Mouse (Mus musculus) adrenal gland, postnatal 36 days (tissue): ENCODE data around the gene Gm3250. TPM values are rescaled to one million over a fixed set of nuclear protein-coding genes. Genes with fewer than 3 reads are reported as not detected.
"Not testable (repeated sequence)": the region's sequence is repeated elsewhere in the genome, so short reads cannot be mapped to it uniquely, and the experiment has no call there.

Source experiments
- DNase-seq, 2 experiments: peaks; one replicate each; pipeline ENCODE4 v3.0.0; 2021; ENCODE audit warnings: mixed read lengths in 1 of 2
- long read RNA-seq, 2 experiments: library from polyadenylated mRNA; stranded (forward); transcript quantifications; one replicate each; pipeline ENCODE4 v2.0.0; 2021; ENCODE audit warnings: borderline sequencing depth in 2 of 2
- total RNA-seq, 2 experiments: library from RNA; stranded (reverse); gene quantifications; 2 replicates each; pipeline ENCODE4 v1.2.3; 2021

Gene Gm3250
- total RNA-seq = not detected
- long read RNA-seq, experiment 1 = 0 reads
- long read RNA-seq, experiment 2 = 0 reads

DNA sequence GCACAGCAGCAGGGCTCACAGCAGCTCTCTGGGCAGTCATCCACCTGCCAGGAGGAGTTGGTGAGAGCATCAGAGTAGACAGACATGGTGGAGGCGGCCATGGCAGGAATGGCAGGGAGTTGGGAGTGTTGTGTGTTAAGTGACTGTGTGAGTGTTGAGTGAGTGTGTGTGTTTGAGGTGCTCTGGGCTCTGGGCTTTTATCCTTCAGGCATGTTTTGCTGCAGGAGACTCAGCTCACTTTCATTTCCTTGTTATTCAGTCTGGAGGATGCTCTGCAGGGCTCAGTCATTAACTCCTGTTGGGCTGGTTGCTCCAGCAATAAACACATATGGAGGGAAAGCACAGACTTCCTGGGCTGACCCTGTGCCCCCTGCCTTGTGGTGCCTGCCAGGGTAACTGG lies at the start of gene Gm3250:
Gene Gm3250, minus strand, starts transcription at position 101 of the 400 bp plus-strand sequence.
- not testable (repeated sequence) for DNase-seq

DNA sequence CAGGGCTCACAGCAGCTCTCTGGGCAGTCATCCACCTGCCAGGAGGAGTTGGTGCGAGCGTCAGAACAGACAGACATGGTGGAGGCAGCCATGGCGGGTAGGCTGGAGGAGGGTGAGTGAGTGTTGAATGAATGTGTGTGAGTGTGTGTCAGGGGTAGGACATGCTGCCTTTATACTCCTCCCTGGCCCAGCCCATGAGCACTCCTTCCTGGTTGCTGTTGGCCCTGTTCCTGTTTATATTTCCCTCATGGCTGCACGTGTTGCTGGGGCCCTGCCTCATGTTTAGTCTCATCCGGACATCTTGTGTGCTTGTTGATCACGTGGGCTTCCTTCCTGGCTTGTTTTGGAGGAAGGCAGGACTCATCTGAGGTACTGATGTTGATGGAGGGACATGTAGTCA lies 44.6 kb upstream of the Gm3250 start, which contains the start of gene Krtap10-4:
Gene Krtap10-4, minus strand, starts transcription at position 145 of the 400 bp plus-strand sequence.
- no peak for DNase-seq

DNA sequence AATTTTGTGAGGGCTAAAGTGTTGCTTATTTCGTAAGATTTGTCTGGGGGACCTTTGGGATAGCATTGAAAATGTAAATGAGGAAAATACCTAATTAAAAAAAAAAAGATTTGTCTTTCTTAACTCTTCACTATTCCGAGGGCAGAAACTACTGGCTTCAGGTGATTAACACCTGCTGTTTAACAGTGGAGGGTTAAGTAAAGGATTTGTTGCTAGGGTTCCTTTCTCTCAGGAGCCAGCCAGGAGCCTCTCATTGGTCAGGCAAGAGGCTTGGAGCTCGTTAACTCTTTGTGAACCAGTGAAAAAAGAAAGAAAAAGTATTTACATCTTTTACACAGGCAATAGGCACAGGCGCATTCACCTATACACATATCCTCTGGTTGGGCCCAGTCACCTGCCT lies 36.9 kb upstream of the Gm3250 start:
- DNase-seq = no peak

- no peak for DNase-seq
Observed at GRCm38 (mm10) chr10:77818523-77818922, 36.2 kb upstream of the Gm3250 start.

DNA sequence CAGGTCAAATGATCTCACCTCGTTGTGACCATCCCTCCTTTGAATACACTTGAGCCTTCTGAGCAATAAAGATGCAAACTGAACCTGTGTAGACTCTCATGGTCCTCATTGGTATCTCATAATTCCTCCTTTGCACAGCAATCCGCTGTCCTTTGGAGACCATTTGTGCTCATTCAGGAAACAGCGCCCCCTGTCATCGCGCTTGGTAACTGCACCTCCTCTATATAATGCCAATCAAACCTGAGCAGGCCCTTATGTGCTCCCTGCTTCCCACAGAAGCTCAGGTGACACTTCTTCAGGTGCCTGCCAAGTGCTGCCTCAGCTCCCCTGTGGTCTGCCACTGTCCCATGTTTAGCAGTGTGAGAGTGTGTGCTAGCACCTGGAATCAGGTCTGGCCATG lies 33.2 kb upstream of the Gm3250 start:
- peak in 1 of 2 experiments; percentile 26 for DNase-seq

- no peak for DNase-seq
Observed at GRCm38 (mm10) chr10:77814382-77814781, 32.0 kb upstream of the Gm3250 start, which contains the start of gene Gm2696. Gene Gm2696 (plus strand): TSS chr10:77814682.

- DNase-seq = no peak
Observed at GRCm38 (mm10) chr10:77811743-77812142, 29.4 kb upstream of the Gm3250 start, which contains the start of gene Gm9507. Gene Gm9507 (minus strand): TSS chr10:77811843.

GRCm38 (mm10) chr10:77804095-77804494 lies 21.8 kb upstream of the Gm3250 start:
- DNase-seq = no peak

- DNase-seq = no peak
Observed at GRCm38 (mm10) chr10:77798921-77799508, 16.7 kb upstream of the Gm3250 start, which contains the start of gene Gm19668. Gene Gm19668 (minus strand): TSS chr10:77799133.

- not testable (repeated sequence) for DNase-seq
Observed at GRCm38 (mm10) chr10:77798164-77798920, 16.0 kb upstream of the Gm3250 start.

DNA sequence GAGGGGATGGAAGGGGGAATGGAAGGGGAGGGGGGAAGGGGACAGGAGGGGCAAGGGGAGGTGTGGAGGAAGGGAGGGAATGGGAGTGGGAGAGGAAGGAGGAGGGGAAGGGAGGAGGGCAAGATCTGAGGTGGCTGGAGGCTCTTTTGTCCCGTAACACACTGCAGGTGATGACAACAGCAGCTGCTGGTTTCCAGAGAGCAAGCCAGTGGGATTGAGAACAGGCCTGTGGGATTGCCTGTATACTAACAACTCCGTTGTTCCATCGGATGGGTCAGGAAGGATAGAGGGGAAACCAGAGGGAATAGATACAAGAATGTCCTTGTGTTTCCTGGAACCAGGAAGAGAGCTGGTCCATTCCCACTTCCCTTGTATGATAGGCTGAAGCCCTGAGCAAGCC lies 15.3 kb upstream of the Gm3250 start:
- no peak for DNase-seq

- DNase-seq = no peak
Observed at GRCm38 (mm10) chr10:77794976-77795375, 12.6 kb upstream of the Gm3250 start, which contains the start of gene Gm9639. Gene Gm9639 (minus strand): TSS chr10:77795076.

DNA sequence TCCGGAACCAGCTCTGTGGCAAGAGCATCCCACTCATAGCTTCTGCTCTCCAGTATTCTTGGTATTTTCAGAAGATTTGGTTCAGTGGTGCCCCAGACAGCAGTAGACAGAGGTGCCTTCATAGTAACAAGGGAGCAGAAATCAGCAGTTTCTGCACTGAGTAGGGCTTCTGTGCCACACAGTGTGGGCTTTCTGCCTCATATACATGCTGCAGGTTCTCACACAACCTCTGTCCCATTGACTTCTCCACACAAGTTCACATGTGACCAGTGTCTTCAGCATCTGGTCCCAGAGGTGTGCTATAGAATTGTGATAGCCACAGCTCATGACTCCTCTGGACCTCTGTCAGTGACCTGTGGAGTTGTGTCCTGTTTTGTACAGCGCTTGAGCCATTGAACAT lies 6.3 kb upstream of the Gm3250 start:
- no peak for DNase-seq

- not testable (repeated sequence) for DNase-seq
Observed at GRCm38 (mm10) chr10:77787876-77788275, 5.5 kb upstream of the Gm3250 start, which contains the start of gene Gm7137. Gene Gm7137 (minus strand): TSS chr10:77788200.

- not testable (repeated sequence) for DNase-seq
Observed at GRCm38 (mm10) chr10:77783396-77783795, 1.1 kb upstream of the Gm3250 start.

DNA sequence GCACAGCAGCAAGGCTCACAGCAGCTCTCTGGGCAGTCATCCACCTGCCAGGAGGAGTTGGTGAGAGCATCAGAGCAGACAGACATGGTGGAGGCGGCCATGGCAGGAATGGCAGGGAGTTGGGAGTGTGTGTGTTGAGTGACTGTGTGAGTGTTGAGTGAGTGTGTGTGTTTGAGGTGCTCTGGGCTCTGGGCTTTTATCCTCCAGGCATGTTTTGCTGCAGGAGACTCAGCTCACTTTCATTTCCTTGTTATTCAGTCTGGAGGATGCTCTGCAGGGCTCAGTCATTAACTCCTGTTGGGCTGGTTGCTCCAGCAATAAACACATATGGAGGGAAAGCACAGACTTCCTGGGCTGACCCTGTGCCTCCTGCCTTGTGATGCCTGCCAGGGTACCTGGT lies 5.5 kb downstream of the Gm3250 start, which contains the start of gene Gm7138:
Gene Gm7138, minus strand, starts transcription at position 101 of the 400 bp plus-strand sequence.
- DNase-seq = not testable (repeated sequence)

- not testable (repeated sequence) for DNase-seq
Observed at GRCm38 (mm10) chr10:77772142-77772541, 10.2 kb downstream of the Gm3250 start.

- DNase-seq = not testable (repeated sequence)
Observed at GRCm38 (mm10) chr10:77771225-77771624, 11.1 kb downstream of the Gm3250 start, which contains the start of gene Gm3238. Gene Gm3238 (minus strand): TSS chr10:77771325.

DNA sequence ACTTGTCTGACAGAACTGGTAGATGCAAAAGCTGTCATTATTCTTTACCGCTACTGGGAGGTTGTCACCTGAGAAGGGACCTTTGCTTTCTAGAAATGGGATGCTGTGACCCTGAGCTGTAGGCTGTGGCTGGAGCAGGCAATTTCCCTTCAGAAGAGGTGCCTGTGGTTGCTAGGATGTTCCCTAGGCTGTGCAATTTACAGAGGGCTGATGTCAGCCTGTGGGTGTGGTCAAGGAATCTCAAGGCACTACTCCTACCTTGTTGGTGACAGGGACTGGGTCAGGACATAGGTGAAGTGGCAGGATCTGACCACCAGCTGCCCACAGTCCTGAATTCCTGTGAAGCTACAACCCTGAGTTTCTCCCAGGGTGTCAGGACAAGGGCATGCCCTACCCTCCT lies 12.6 kb downstream of the Gm3250 start:
- no peak for DNase-seq

GRCm38 (mm10) chr10:77759582-77759981 lies 22.8 kb downstream of the Gm3250 start, which contains the start of gene Gm3233:
Gene Gm3233 (minus strand): TSS chr10:77759682.
- not testable (repeated sequence) for DNase-seq

DNA sequence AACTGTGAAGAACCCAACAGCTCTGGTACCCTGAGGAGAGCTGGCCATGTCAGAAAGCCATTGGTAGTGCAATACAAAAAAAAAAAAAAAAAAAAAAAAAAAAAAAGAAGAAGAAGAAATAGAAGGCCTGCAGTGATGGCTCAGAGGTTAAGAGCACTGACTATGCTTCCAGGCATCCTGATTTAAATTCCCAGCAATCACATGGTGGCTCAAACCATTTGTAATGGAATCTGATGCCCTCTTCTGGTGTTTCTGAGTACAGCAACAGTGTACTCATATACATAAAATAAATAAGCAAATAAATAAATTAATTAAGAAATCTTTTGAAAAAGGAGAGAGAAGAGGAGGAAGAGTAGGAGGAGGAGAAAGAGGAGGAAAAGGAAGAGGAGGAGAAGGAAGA lies 28.9 kb downstream of the Gm3250 start:
- DNase-seq = no peak

- DNase-seq = not testable (repeated sequence)
Observed at GRCm38 (mm10) chr10:77752312-77752711, 30.0 kb downstream of the Gm3250 start.

DNA sequence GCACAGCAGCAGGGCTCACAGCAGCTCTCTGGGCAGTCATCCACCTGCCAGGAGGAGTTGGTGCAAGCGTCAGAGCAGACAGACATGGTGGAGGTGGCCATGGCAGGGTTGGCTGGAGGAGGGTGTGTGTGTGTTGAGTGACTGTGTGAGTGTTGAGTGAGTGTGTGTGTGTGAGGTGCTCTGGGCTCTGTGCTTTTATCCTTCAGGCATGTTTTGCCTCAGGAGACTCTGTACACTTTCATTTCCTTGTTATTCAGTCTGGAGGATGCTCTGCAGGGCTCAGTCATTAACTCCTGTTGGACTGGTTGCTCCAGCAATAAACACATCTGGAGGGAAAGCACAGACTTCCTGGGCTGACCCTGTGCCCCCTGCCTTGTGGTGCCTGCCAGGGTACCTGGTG lies 31.1 kb downstream of the Gm3250 start, which contains the start of gene Gm9736:
Gene Gm9736, minus strand, starts transcription at position 101 of the 400 bp plus-strand sequence.
- not testable (repeated sequence) for DNase-seq
